Mouse (Mus musculus) CD4-positive, CD25-positive, alpha-beta regulatory T cell, adult 2 months (primary cell): ENCODE data around the gene Rab3c.

Source experiments
- DNase-seq: peaks from one replicate; pipeline ENCODE4 v3.0.0-alpha.2; 2012; ENCODE audit warnings: low read depth, low spot score

Rab3c gene

GRCm38 (mm10) chr13:110019774-110020173 lies 261.0 kb downstream of the Rab3c start:
- peak; percentile 4 for DNase-seq

- peak; percentile 49 for DNase-seq
Observed at GRCm38 (mm10) chr13:110018941-110019743, 261.7 kb downstream of the Rab3c start.

DNA sequence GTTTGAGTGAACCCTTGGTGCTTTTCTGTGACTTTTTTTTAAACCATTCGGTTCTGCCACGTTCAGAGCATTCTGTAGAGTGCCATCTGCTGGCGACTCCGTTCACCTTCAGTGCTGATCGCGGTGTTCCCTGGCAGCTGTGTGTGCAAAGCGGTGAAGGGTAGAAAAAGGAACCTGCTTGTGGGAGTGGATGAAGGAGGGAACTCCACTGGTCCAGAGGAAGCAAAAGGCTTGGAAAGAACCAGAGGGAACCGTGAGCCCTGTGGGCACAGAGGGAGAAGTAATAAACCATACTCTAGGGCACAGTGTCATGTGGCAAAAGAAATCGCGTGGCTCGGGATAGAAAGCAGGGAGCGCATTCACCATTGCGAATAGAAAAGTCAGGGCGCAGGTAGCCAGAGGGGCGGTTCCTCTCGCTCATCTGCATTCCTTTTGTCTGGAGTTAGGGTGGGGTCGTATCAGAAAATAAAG lies 262.3 kb downstream of the Rab3c start:
- DNase-seq = peak; percentile 88

GRCm38 (mm10) chr13:110012029-110012428 lies 268.8 kb downstream of the Rab3c start:
- no peak for DNase-seq

GRCm38 (mm10) chr13:110010876-110011275 lies 269.9 kb downstream of the Rab3c start:
- no peak for DNase-seq

DNA sequence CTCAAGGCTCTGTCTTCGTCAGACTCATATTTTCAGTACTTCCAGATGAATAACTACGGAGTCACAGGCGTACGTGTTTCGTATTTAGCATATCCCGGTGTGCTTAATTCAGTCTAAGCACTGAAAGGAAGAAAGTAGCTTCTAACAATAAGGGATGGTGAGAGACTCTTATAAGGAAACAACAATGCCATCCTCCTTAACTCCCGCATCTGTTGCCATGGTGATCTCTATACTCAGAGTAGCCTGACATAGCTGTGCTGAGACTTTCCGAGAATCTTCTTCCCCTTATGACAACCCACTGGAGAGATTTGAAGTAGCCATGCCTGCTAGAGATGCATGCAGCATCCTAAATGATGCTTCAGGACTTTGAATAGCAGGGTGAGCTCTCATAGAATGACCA lies 272.3 kb downstream of the Rab3c start:
- DNase-seq = no peak

DNA sequence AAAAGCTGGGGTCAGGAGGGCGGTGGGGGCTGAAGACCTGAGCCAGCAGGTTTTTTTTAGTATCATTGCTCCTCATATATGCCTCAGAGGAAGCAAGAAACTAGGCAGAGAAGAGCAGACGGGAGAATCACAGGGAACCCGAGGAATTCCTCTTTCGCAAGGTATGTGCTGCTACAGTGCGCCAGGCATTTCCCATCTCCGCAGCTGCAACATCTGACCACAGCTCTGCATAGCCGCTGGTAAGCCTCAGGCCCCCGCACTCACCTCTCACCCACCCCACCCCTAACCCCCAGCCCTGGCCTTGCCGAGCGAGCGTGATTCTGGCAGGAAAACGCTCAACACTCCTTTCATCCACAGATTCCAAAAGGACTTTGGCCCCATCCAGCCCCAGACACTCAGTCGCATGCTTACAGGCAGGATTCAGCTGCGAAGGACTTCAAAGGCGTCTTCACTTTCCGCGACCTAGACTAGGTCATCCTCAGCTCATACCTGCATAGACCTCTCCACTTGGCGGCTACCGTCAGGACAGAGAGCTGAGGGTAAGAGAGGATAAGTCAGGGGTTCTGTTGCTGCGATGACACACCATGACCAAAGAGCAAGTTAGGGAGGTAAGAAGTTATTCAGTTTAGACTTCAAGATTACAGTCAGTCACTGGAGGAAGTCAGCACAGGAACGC lies 274.6 kb downstream of the Rab3c start:
- DNase-seq = no peak
